Mouse (Mus musculus) cerebellum, adult 9-11 months (tissue): ENCODE results near the gene Gm3727.
A peak's percentile ranks its signal among the peaks of the same experiment; 100 is the strongest.
"Not testable (repeated sequence)": the region's sequence is repeated elsewhere in the genome, so short reads cannot be mapped to it uniquely, and the experiment has no call there.

Source experiments
- DNase-seq: peaks from one replicate; pipeline ENCODE4 v3.0.0; 2022

The Gm3727 gene

GRCm38 (mm10) chr14:7264614-7265013 is at the start of gene Gm3727:
Gm3727 (minus strand) TSS chr14:7264714.
- not testable (repeated sequence) for DNase-seq

GRCm38 (mm10) chr14:7243498-7243897 is 21.0 kb downstream of the Gm3727 start:
- DNase-seq: peak; percentile 2
